In the genomic region with DNA sequence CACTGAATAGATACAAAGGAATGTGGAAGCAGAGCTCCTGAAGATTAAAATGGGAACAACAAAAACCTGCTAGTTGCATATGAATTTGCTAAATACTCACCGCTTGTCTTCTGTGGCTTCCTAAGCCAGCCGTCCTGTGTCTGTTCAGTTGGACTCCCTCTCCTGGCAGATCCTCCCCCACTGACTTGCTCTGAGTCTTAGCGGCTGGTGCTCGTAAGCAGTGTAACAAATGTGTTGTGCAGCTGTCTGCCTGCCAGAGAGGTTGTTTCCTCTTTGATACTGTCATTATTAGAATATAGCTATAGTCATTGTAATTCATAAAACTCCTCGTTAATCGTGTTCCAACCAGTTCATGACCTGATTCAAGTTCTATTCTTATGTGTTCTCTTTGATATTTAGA, we compare ENCODE assay signal across 8 mouse cellular contexts. TPM values are rescaled to one million over a fixed set of nuclear protein-coding genes. Genes with fewer than 3 reads are reported as not detected.
A peak's percentile ranks its signal among the peaks of the same experiment; 100 is the strongest.
DNase-seq lines count a peak whose midpoint lies in the region; ATAC-seq lines count a peak whose summit lies in the region.
"Had no signal": no experiment of that assay in that cellular context is flagged by ENCODE, and none has a peak within 500 bp of the region (broad histone marks: within the 10 kb centered on the region; RNA-seq: fewer than 3 reads in every experiment).

A gene (minus strand): TSS at position 192 of the 400 bp plus-strand sequence.

- no peak within 1 kb of the TSS for H3K4me2 ChIP-seq in midbrain, embryonic 14.5 days (ENCODE audit: low read length)
- H3K4me2 ChIP-seq in kidney, embryonic 14.5 days (replicated peaks; ENCODE audit: low read depth, low read length): no peak within 1 kb of the TSS
- H3K4me2 ChIP-seq in stomach, embryonic 16.5 days (ENCODE audit: low read depth, low read length): no peak within 1 kb of the TSS
- H3K4me2 ChIP-seq: neural tube, embryonic 13.5 days had no signal

- peaks cover 16% of the 10 kb centered on the region for H3K36me3 ChIP-seq in midbrain, embryonic 14.5 days (ENCODE audit: control insufficient read depth, insufficient read depth, low read length)
- H3K36me3 ChIP-seq in midbrain, embryonic 10.5 days: peaks cover 26% of the 10 kb centered on the region
- peaks cover 4% of the 10 kb centered on the region for H3K36me3 ChIP-seq in kidney, embryonic 14.5 days (ENCODE audit: control insufficient read depth, insufficient read depth, low read length)
- H3K36me3 ChIP-seq in stomach, embryonic 16.5 days (ENCODE audit: control insufficient read depth, insufficient read depth, low read length): no peaks in the 10 kb centered on the region

- no peak within 1 kb of the TSS for H3K9ac ChIP-seq in midbrain, embryonic 14.5 days (replicated peaks; ENCODE audit: low read length)
- H3K9ac ChIP-seq in kidney, embryonic 14.5 days (ENCODE audit: low read depth, low read length): no peak within 1 kb of the TSS
- no peak within 1 kb of the TSS for H3K9ac ChIP-seq in stomach, embryonic 16.5 days (ENCODE audit: low read length)
- H3K9ac ChIP-seq: neural tube, embryonic 13.5 days had no signal

- intact Hi-C loops in left cerebral cortex, postnatal 4 days (cut with DNase I): no loop called here

- DNase-seq in midbrain, embryonic 14.5 days: peak; percentile 20
- no peak for DNase-seq in midbrain, embryonic 10.5 days (ENCODE audit: low spot score)
- peak; percentile 29 for DNase-seq in gastrocnemius, postnatal 10 days
- peak; percentile 6 for DNase-seq in left cerebral cortex, postnatal 4 days

- no peak within 1 kb of the TSS for H3K4me3 ChIP-seq in midbrain, embryonic 14.5 days (replicated peaks; ENCODE audit: low read depth, low read length)
- no peak within 1 kb of the TSS for H3K4me3 ChIP-seq in midbrain, embryonic 10.5 days
- no peak within 1 kb of the TSS for H3K4me3 ChIP-seq in kidney, embryonic 14.5 days (ENCODE audit: low read length)
- no peak within 1 kb of the TSS for H3K4me3 ChIP-seq in stomach, embryonic 16.5 days (replicated peaks; ENCODE audit: low read length)
- H3K4me3 ChIP-seq: neural tube, embryonic 13.5 days had no signal

- no peaks in the 10 kb centered on the region for H3K27me3 ChIP-seq in midbrain, embryonic 14.5 days (ENCODE audit: control insufficient read depth, insufficient read depth, low read length)
- no peaks in the 10 kb centered on the region for H3K27me3 ChIP-seq in midbrain, embryonic 10.5 days (ENCODE audit: low read depth, poor library complexity, severe bottlenecking)
- H3K27me3 ChIP-seq in kidney, embryonic 14.5 days (ENCODE audit: control insufficient read depth, insufficient read depth, low read length): no peaks in the 10 kb centered on the region
- no peaks in the 10 kb centered on the region for H3K27me3 ChIP-seq in stomach, embryonic 16.5 days (ENCODE audit: control insufficient read depth, insufficient read depth, low read length)
- H3K27me3 ChIP-seq: neural tube, embryonic 13.5 days had no signal

- WGBS in midbrain, embryonic 14.5 days: 58% methylated on average over 6 of the region's 6 CpGs
- WGBS in midbrain, embryonic 10.5 days: 79% methylated on average over 6 of the region's 6 CpGs
- 32% methylated on average over 6 of the region's 6 CpGs for WGBS in kidney, embryonic 14.5 days
- WGBS in stomach, embryonic 16.5 days: 38% methylated on average over 6 of the region's 6 CpGs

- no peak within 1 kb of the TSS for H3K27ac ChIP-seq in midbrain, embryonic 14.5 days (replicated peaks; ENCODE audit: low read depth, low read length)
- no peak within 1 kb of the TSS for H3K27ac ChIP-seq in midbrain, embryonic 10.5 days (replicated peaks)
- no peak within 1 kb of the TSS for H3K27ac ChIP-seq in kidney, embryonic 14.5 days (ENCODE audit: low read depth, low read length)
- H3K27ac ChIP-seq in stomach, embryonic 16.5 days (ENCODE audit: low read length): no peak within 1 kb of the TSS
- H3K27ac ChIP-seq: neural tube, embryonic 13.5 days had no signal

- H3K4me1 ChIP-seq in midbrain, embryonic 14.5 days (ENCODE audit: control insufficient read depth, insufficient read depth, low read length): no peaks in the 10 kb centered on the region
- peaks cover 4% of the 10 kb centered on the region; the same call in 1 of the 2 replicates for H3K4me1 ChIP-seq in midbrain, embryonic 10.5 days
- H3K4me1 ChIP-seq in kidney, embryonic 14.5 days (ENCODE audit: control insufficient read depth, insufficient read depth, low read length): 0 out of 2 replicates have a peak, but pooled peaks cover 5% of the 10 kb centered on the region
- no peaks in the 10 kb centered on the region; the same call in none of the 2 replicates for H3K4me1 ChIP-seq in stomach, embryonic 16.5 days (ENCODE audit: control insufficient read depth, insufficient read depth, low read length)

- no peak for ATAC-seq in midbrain, embryonic 14.5 days (ENCODE audit: low FRiP score, low TSS enrichment)
- ATAC-seq in kidney, embryonic 14.5 days (ENCODE audit: low FRiP score, low TSS enrichment): 0 out of 2 replicates have a peak, but pooled peaks have one; percentile 80
- peak; percentile 66; the same call in 1 of the 2 replicates for ATAC-seq in stomach, embryonic 16.5 days (ENCODE audit: insufficient read depth, low FRiP score)
- no peak for ATAC-seq in megakaryocyte, adult 5-6 weeks (ENCODE audit: poor library complexity, severe bottlenecking)

- no peaks in the 10 kb centered on the region for H3K9me3 ChIP-seq in midbrain, embryonic 14.5 days (ENCODE audit: control insufficient read depth, low read length)
- no peaks in the 10 kb centered on the region for H3K9me3 ChIP-seq in midbrain, embryonic 10.5 days (replicated peaks)
- H3K9me3 ChIP-seq in kidney, embryonic 14.5 days (ENCODE audit: control insufficient read depth, low read length): no peaks in the 10 kb centered on the region
- no peaks in the 10 kb centered on the region for H3K9me3 ChIP-seq in stomach, embryonic 16.5 days (replicated peaks; ENCODE audit: control insufficient read depth, low read length)
- H3K9me3 ChIP-seq: neural tube, embryonic 13.5 days had no signal

RNA-seq across cellular contexts. Expression of the gene that starts here (rescaled TPM):
- polyA plus RNA-seq in midbrain, embryonic 14.5 days (2014; fragmentation: Nextera tagmentation; extraction: Ambion mirVana): 0.24 and 0.59 TPM in 2 replicates
- polyA plus RNA-seq in midbrain, embryonic 10.5 days (2016; fragmentation: Nextera tagmentation; extraction: Ambion mirVana): 0.26 and 0.40 TPM in 2 replicates
- under 1 TPM; 0.59 to 0.72 TPM for total RNA-seq in gastrocnemius, postnatal 10 days (2021)
- 1.2 and 1.3 TPM in 2 replicates for polyA plus RNA-seq in kidney, embryonic 14.5 days (2014; fragmentation: Nextera tagmentation; extraction: Ambion mirVana)
- not detected for total RNA-seq in left cerebral cortex, postnatal 4 days (2021)
- 0.82 and 0.98 TPM in 2 replicates for polyA plus RNA-seq in stomach, embryonic 16.5 days (2015; fragmentation: Nextera tagmentation; extraction: Ambion mirVana)
- not detected in 2 replicates for total RNA-seq in megakaryocyte, adult 5-6 weeks (2015)
- total RNA-seq in megakaryocyte, adult 5-6 weeks (2017): not detected in 2 replicates

Comparison
In these comparisons a context has a peak if more than half of its experiments do, and no peak if none do; other contexts are left out.
1. Peak in DNase-seq in midbrain, embryonic 14.5 days; RNA of the gene not detected or under 1 TPM.
2. Peak in DNase-seq in gastrocnemius, postnatal 10 days; RNA of the gene not detected or under 1 TPM.
3. Peak in DNase-seq in left cerebral cortex, postnatal 4 days; RNA of the gene not detected or under 1 TPM.
4. Peak in ATAC-seq in stomach, embryonic 16.5 days; RNA of the gene not detected or under 1 TPM.